Mouse (Mus musculus) frontal cortex, postnatal 25 days (tissue): ENCODE measurements at regions not wholly inside any gene's neighbourhood (a gene's known extent, or its start where the extent isn't known, plus 50 kb on each side); places are given as distances from the start of the nearest gene placed in this dataset.
A peak's percentile ranks its signal among the peaks of the same experiment; 100 is the strongest.

ENCODE experiments used
- DNase-seq, 2 experiments: peaks; one replicate each; pipeline ENCODE4 v3.0.0; 2022; ENCODE audit warnings: low spot score in 2 of 2

- DNase-seq: no peak
Measured at GRCm38 (mm10) chr3:104712711-104713110, 68.1 kb upstream of the Ppm1j start.

- DNase-seq: peak; percentile 48 to 70
Measured at GRCm38 (mm10) chr3:104713836-104714631, 66.8 kb upstream of the Ppm1j start.

GRCm38 (mm10) chr3:104714679-104715326 is 66.1 kb upstream of the Ppm1j start:
- no peak for DNase-seq
